Mouse (Mus musculus): ENCODE data around the gene E430018J23Rik.
"Not testable (repeated sequence)": the region's sequence is repeated elsewhere in the genome, so short reads cannot be mapped to it uniquely, and the experiment has no call there.

E430018J23Rik gene

GRCm38 (mm10) chr7:127378310-127378921 is 15.0 kb downstream of the E430018J23Rik start:
- DNase-seq (ENCODE audit: low spot score): no peak

DNA sequence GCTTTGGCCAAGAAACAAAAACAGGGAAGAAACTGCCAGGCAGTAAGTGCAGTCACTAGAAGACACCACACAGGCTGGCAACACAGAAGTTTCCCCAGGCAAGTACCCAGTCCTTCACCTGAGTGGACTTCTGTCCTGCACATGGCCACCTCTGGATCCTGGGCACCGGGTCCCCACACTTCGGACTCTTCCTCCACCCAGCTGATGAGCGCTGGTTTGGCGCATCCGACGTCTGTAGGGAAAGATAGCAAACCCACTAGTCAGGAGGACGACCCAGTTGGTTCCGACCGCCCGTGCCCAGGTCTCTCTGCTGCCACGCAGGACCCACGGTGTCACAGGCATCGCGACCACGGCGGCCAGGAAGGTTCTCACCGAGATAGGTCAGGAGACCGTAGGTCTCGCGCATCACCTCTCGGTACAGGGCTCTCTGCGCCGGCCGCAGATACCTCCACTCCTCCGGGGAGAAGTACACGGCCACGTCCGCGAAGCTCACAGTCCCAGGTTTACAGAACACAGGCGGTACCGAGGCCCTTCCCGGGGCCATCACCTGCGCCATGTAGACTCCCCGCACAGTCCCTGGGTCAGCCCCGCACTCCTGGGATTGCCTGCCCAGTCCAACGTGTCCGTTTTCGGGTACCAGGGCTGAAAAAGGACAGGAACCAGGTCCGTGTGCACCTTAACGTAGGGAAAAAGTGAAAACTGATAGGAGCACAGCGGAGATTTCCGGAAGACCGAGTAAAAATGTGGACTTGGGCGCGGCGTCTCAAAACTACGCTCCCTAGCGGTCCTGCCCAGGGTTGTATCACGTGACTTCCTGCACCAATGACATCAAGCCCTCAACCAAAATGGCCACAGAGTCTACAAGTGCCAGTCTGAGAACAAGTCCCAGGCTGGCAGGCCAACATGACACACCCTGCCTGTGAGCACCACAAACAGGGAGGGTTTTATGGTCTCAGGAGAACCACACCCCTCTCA is 17.9 kb downstream of the E430018J23Rik start, which contains the start of gene Zfp747:
Gene Zfp747 (minus strand): TSS at position 780 of the 975 bp plus-strand sequence.
- peak; percentile 92 for DNase-seq (ENCODE audit: low spot score)

- DNase-seq (ENCODE audit: low spot score): not testable (repeated sequence)
Observed at GRCm38 (mm10) chr7:127371870-127372269, 21.6 kb downstream of the E430018J23Rik start.

- DNase-seq (ENCODE audit: low spot score): no peak
Observed at GRCm38 (mm10) chr7:127371213-127371612, 22.2 kb downstream of the E430018J23Rik start.

GRCm38 (mm10) chr7:127366249-127366648 is 27.2 kb downstream of the E430018J23Rik start:
- DNase-seq (ENCODE audit: low spot score): no peak

- DNase-seq (ENCODE audit: low spot score): no peak
Observed at GRCm38 (mm10) chr7:127364166-127364565, 29.3 kb downstream of the E430018J23Rik start.

GRCm38 (mm10) chr7:127363475-127363921 is 29.9 kb downstream of the E430018J23Rik start:
- no peak for DNase-seq (ENCODE audit: low spot score)

DNA sequence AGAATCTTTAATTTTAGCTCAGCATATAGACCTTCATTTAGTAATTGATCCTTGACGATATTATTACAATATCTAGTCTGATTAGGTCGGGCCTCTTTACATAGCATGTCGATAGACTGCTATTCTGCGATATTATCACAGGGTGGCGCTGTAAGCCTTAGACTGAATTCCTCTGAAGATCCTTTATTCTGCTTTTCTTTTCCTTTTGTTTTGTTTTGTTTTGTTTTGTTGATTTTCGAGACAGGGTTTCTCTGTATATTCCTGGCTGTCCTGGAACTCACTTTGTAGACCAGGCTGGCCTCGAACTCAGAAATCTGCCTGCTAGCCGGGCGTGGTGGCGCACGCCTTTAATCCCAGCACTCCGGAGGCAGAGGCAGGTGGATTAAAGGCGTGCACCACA is 31.0 kb downstream of the E430018J23Rik start:
- peak; percentile 56 for DNase-seq (ENCODE audit: low spot score)

GRCm38 (mm10) chr7:127361449-127361848 is 32.0 kb downstream of the E430018J23Rik start:
- DNase-seq (ENCODE audit: low spot score): no peak

DNA sequence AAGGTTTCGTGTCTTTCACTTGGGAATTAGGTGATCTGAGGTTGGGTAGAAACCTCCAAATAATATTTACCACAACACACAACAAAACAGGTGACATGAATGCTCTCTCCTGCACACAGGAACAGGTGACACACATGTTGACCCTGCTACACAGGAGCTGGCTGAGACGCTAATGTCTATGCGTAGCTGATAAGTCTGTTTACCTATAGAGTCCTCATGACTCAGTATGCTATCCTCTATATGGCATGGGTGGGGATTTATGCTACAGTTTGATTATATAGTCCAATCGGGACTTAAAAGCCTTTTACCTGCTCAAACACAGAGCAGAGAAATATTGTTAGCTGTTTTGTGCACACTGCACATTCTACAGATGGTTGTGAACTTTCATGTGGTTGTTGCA is 33.2 kb downstream of the E430018J23Rik start:
- no peak for DNase-seq (ENCODE audit: low spot score)

GRCm38 (mm10) chr7:127358472-127358871 is 35.0 kb downstream of the E430018J23Rik start:
- DNase-seq (ENCODE audit: low spot score): no peak

DNA sequence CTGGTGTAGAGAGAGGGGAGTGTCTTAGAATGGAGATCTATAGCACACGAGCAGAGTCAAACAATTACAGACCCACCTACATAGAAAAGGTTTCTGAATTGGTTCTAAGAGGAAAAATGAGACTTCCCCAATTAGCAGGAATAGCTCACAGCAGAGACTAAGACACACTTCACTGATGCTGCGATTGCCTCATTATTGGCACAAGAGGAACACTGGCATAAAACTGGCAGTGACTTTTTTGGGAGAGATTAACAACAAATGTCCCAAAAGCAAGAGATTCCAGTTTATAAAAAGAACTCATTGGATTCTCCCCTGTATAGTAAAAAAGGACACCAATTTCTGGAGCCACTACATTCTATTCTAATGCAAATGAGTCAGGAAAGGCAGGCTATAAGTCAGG is 35.6 kb downstream of the E430018J23Rik start:
- DNase-seq (ENCODE audit: low spot score): no peak

GRCm38 (mm10) chr7:127355796-127356195 is 37.6 kb downstream of the E430018J23Rik start:
- DNase-seq (ENCODE audit: low spot score): no peak

GRCm38 (mm10) chr7:127351230-127352004 is 42.0 kb downstream of the E430018J23Rik start:
- DNase-seq (ENCODE audit: low spot score): no peak

- no peak for DNase-seq (ENCODE audit: low spot score)
Observed at GRCm38 (mm10) chr7:127346676-127347075, 46.8 kb downstream of the E430018J23Rik start.

- DNase-seq (ENCODE audit: low spot score): peak; percentile 70
Observed at GRCm38 (mm10) chr7:127345512-127346325, 47.7 kb downstream of the E430018J23Rik start, which contains the start of gene Zfp768. Gene Zfp768 (minus strand): TSS chr7:127345589.

DNA sequence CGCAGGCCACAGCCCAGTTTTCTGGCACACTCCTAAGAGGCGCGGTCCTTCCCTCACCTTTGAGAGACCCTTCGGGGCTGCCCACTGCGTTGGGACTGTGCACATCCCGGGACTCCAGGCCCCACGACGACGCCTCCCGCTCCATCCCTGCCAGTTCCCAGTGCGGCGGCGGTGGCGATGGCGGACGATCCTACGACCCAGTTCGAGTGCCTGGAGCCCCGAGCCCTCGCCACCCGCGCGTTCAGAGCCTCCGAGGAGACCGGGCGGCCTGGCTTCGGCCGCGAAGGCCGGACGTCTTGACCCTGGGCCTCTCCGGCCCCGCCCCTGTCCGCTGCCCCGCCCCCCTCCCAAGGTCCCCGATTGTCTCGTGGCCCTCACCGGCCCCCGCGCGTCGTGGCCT is 48.3 kb downstream of the E430018J23Rik start:
- DNase-seq (ENCODE audit: low spot score): no peak

DNA sequence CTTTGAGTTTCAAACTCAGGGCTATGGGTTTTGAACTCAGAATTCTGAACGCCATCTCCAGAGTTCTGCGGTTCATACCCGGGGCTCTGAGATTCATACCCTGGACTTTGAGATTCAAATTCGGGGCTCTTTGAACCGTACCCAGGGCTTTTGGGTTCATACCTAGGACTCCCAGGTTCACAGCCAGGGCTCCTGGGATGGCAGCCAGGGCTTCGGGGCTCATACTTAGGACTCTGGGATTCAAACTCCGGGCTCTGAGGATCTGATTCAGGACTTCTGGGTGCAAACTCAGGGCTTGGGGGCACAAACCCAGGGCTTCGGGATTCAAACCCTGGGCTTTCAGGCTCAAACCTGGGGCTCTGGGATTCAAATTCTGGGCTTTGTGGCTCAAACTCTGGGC is 49.1 kb downstream of the E430018J23Rik start:
- no peak for DNase-seq (ENCODE audit: low spot score)

DNA sequence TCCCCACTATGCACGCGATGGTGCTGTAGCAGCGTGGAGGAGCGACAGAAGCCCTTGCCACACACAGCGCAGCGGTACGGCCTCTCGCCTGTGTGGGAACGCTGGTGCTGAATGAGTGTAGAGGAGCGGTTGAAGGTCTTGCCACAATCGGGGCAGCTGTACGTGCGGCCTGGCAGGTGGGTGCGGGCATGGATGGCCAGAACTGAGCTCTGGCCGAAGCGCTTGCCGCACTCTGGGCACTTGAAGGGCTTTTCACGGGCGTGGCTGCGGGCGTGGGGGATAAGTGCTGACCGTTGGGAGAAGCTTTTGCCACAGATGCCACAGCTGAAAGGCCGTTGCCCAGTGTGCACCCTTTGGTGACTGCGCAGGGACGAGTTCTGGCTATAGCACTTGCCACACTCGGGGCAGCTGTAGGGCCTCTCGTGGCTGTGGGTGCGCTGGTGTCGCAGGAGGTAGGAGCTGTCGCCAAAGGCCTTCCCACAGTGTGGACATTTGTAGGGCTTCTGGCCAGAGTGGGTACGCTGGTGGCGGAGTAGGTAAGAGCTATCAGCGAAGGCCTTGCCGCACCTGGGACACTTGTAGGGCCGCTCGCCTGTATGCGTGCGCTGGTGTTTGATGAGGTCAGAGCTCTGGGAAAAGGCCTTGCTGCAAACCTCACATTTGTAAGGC is 49.9 kb downstream of the E430018J23Rik start:
- DNase-seq (ENCODE audit: low spot score): no peak

GRCm38 (mm10) chr7:127342888-127343287 is 50.5 kb downstream of the E430018J23Rik start:
- no peak for DNase-seq (ENCODE audit: low spot score)

GRCm38 (mm10) chr7:127342332-127342731 is 51.1 kb downstream of the E430018J23Rik start:
- peak; percentile 54 for DNase-seq (ENCODE audit: low spot score)

All from T-cell, adult 2 months (primary cell).